Mouse (Mus musculus): ENCODE measurements around the gene Fkbp14.

The Fkbp14 gene

GRCm38 (mm10) chr6:54597208-54597607 is at the start of gene Fkbp14:
Gene Fkbp14 (minus strand): TSS chr6:54597308.
- no peak for DNase-seq (ENCODE audit: low spot score)

GRCm38 (mm10) chr6:54643181-54643580 is 46.1 kb upstream of the Fkbp14 start:
- no peak for DNase-seq (ENCODE audit: low spot score)

GRCm38 (mm10) chr6:54641953-54642352 is 44.8 kb upstream of the Fkbp14 start:
- DNase-seq (ENCODE audit: low spot score) = no peak

- DNase-seq (ENCODE audit: low spot score) = no peak
Observed at GRCm38 (mm10) chr6:54639877-54640276, 42.8 kb upstream of the Fkbp14 start.

GRCm38 (mm10) chr6:54631462-54631861 is 34.4 kb upstream of the Fkbp14 start:
- no peak for DNase-seq (ENCODE audit: low spot score)

GRCm38 (mm10) chr6:54629734-54630133 is 32.6 kb upstream of the Fkbp14 start:
- no peak for DNase-seq (ENCODE audit: low spot score)

GRCm38 (mm10) chr6:54628381-54628780 is 31.3 kb upstream of the Fkbp14 start:
- no peak for DNase-seq (ENCODE audit: low spot score)

GRCm38 (mm10) chr6:54620357-54620756 is 23.2 kb upstream of the Fkbp14 start:
- no peak for DNase-seq (ENCODE audit: low spot score)

GRCm38 (mm10) chr6:54619530-54619929 is 22.4 kb upstream of the Fkbp14 start:
- no peak for DNase-seq (ENCODE audit: low spot score)

GRCm38 (mm10) chr6:54617363-54617762 is 20.3 kb upstream of the Fkbp14 start:
- no peak for DNase-seq (ENCODE audit: low spot score)

GRCm38 (mm10) chr6:54606241-54606640 is 9.1 kb upstream of the Fkbp14 start:
- no peak for DNase-seq (ENCODE audit: low spot score)

GRCm38 (mm10) chr6:54604001-54604715 is 7.0 kb upstream of the Fkbp14 start:
- DNase-seq (ENCODE audit: low spot score) = no peak

- no peak for DNase-seq (ENCODE audit: low spot score)
Observed at GRCm38 (mm10) chr6:54602891-54603290, 5.8 kb upstream of the Fkbp14 start.

GRCm38 (mm10) chr6:54600681-54601347 is 3.7 kb upstream of the Fkbp14 start:
- no peak for DNase-seq (ENCODE audit: low spot score)

- DNase-seq (ENCODE audit: low spot score) = no peak
Observed at GRCm38 (mm10) chr6:54597711-54598110, 603 bp upstream of the Fkbp14 start.

- no peak for DNase-seq (ENCODE audit: low spot score)
Observed at GRCm38 (mm10) chr6:54595330-54595878, 1.7 kb downstream of the Fkbp14 start.

- DNase-seq (ENCODE audit: low spot score) = peak; percentile 92
Observed at GRCm38 (mm10) chr6:54594469-54595329, 2.4 kb downstream of the Fkbp14 start, which contains the start of gene Plekha8. Gene Plekha8 (plus strand): TSS chr6:54595111.

GRCm38 (mm10) chr6:54593766-54594468 is 3.2 kb downstream of the Fkbp14 start:
- DNase-seq (ENCODE audit: low spot score) = no peak

- peak; percentile 88 for DNase-seq (ENCODE audit: low spot score)
Observed at GRCm38 (mm10) chr6:54592938-54593535, 4.1 kb downstream of the Fkbp14 start.

GRCm38 (mm10) chr6:54591778-54592177 is 5.3 kb downstream of the Fkbp14 start:
- no peak for DNase-seq (ENCODE audit: low spot score)

- DNase-seq (ENCODE audit: low spot score) = no peak
Observed at GRCm38 (mm10) chr6:54590691-54591090, 6.4 kb downstream of the Fkbp14 start.

Measured in MN1 (cell line).